Mouse (Mus musculus) forebrain, embryonic 14.5 days (tissue): ENCODE measurements around the gene Shc1. TPM values are rescaled to one million over a fixed set of nuclear protein-coding genes. Genes with fewer than 3 reads are reported as not detected.
A peak's percentile ranks its signal among the peaks of the same experiment; 100 is the strongest.
"Not testable (repeated sequence)": the region's sequence is repeated elsewhere in the genome, so short reads cannot be mapped to it uniquely, and the experiment has no call there.

ENCODE experiments used
- ATAC-seq: fragments of 200-750 bp; cut with Nextera tagmentation; 2 replicates; pipeline ENCODE4 v1.8.0; 2017; ENCODE audit warnings: mild to moderate bottlenecking, moderate library complexity
- DNase-seq: peaks from one replicate; pipeline ENCODE4 v3.0.0-alpha.2; 2015; ENCODE audit warnings: low spot score
- H3K27ac ChIP-seq: fragments of 300-500 bp; sonication (generic); 2 replicates; pipeline ENCODE4 v1.5.1; 2014; ENCODE audit warnings: low read depth, mild to moderate bottlenecking, control low read depth, low read length, moderate library complexity
- H3K27me3 ChIP-seq: fragments of 300-500 bp; sonication (generic); replicated peaks from 2 replicates; pipeline ENCODE4 v1.6.1; 2014; ENCODE audit warnings: low read length, control low read depth, mixed read lengths; ENCODE audit not compliant: control insufficient read depth, insufficient read depth
- H3K36me3 ChIP-seq: fragments of 300-500 bp; sonication (generic); 2 replicates; pipeline ENCODE4 v1.6.1; 2014; ENCODE audit warnings: low read length, control low read depth; ENCODE audit not compliant: control insufficient read depth, insufficient read depth
- H3K4me1 ChIP-seq: fragments of 300-500 bp; sonication (generic); 2 replicates; pipeline ENCODE4 v1.6.1; 2014; ENCODE audit warnings: antibody characterized with exemption, low read length, control low read depth; ENCODE audit not compliant: control insufficient read depth, insufficient read depth
- H3K4me2 ChIP-seq: fragments of 300-500 bp; sonication (generic); 2 replicates; pipeline ENCODE4 v1.6.1; 2014; ENCODE audit warnings: mild to moderate bottlenecking, control low read depth, low read length
- H3K4me3 ChIP-seq: fragments of 300-500 bp; sonication (generic); 2 replicates; pipeline ENCODE4 v1.5.1; 2014; ENCODE audit warnings: low read depth, low read length, control low read depth
- H3K9ac ChIP-seq: fragments of 300-500 bp; sonication (generic); 2 replicates; pipeline ENCODE4 v1.6.1; 2014; ENCODE audit warnings: mild to moderate bottlenecking, low read length, control low read depth, moderate library complexity
- H3K9me3 ChIP-seq: fragments of 300-500 bp; sonication (generic); replicated peaks from 2 replicates; pipeline ENCODE4 v1.6.1; 2016; ENCODE audit warnings: low read length, control low read depth, mixed read lengths; ENCODE audit not compliant: control insufficient read depth
- WGBS: fragments of 180-500 bp; shearing (Covaris S2); extraction: QIAGEN DNeasy Blood & Tissue Kit; methylation state at CpG from one replicate; pipeline ENCODE4 v1.1.7; 2014; 5-methylcytosine and 5-hydroxymethylcytosine counted together
- polyA plus RNA-seq: library from polyadenylated mRNA; unstranded; fragments of >200 nt; fragmentation: Nextera tagmentation; extraction: Ambion mirVana; gene quantifications from 2 replicates; pipeline ENCODE4 v1.2.1, GENCODE M21; 2014

Gene Shc1
- polyA plus RNA-seq, 1 experiment from 2014 or later = 9.9 TPM

DNA sequence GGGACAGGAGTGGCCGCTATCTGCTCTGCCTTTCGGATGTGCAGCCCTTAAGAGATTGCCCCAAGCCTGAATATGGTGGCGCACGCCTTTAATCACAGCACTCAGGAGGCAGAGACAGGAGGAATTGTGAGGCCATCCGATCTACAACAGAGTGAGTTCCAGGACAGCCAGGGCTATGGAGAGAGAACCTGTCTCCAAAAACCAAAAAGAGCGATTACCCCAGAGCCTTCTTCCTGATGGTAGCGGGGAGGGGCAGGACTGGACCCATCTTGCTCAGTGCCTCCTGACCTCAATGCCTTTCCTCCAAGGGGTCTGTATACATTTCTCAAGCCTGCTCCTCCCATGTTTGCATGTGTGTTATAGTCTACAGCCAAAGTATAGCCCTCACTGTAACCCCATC, 10.8 kb downstream of the Shc1 start:
- not testable (repeated sequence) for H3K9me3 ChIP-seq, H3K4me2 ChIP-seq, ATAC-seq, H3K4me1 ChIP-seq, DNase-seq, H3K4me3 ChIP-seq, H3K9ac ChIP-seq, H3K27me3 ChIP-seq, H3K27ac ChIP-seq
- WGBS = 93% methylated on average over 7 of the region's 7 CpGs
- peaks cover 35% of the 10 kb centered on the region for H3K36me3 ChIP-seq

DNA sequence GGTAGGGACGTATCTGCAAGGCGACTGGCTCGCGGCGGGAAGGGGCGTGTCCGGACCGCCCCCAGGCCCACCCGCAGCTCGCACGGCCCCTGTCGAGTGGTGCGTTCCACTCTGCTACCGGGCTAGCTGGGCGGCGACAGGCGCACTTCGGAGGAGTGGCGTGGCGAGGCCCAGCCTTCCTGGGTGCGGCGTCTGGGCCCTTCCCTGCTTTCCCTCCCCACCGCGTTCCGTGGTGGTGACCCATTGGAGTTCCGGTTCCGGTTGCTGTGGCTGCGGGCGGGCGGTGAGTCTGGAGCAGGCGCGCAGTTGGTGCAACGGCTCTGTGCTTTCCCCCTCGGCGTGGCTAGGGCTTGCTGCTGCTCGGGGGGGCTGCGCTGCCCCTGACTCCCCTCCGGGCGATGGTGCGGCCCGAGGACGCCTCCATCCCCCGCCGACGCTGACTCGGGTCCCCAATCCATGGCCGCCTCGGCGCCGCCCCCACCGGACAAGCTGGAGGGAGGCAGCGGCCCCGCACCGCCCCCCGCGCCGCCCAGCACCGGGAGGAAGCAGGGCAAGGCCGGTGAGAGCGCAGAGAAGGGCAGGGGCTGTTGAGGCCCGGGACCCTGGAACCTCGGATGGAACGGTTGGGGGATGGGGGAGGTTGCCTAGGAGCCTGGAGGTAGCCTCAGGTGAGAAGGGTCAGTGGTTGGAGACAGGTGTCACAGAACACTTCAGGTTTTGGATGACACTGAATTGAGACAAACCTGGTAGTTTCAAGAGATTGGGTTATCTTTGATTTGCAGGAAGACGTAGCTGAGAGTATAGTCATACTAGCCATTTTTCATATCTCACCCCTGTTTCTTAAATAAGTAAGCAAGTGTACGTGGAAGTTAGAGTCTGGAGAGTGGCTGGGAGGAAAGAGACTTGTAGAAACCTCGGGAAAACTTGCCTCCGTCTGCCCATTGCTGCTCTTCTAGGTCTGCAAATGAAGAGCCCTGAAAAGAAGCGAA, 12.2 kb downstream of the Shc1 start, which contains the start of gene Pygo2:
TSS of gene Pygo2 (plus strand) at position 44 of the 989 bp plus-strand sequence.
- Histone ChIP-seq H3K9ac (peak within 1 kb of the TSS; percentile 98), H3K4me2 (peak within 1 kb of the TSS; percentile 84), H3K36me3 (peaks cover 40% of the 10 kb centered on the region), H3K9me3 (no peaks in the 10 kb centered on the region), H3K4me3 (peak within 1 kb of the TSS; percentile 95), H3K27ac (peak within 1 kb of the TSS; percentile 86), H3K4me1 (peaks cover 10% of the 10 kb centered on the region), H3K27me3 (no peaks in the 10 kb centered on the region)
- 2% methylated on average over 66 of the region's 68 CpGs for WGBS
- ATAC-seq (peak; percentile 99), DNase-seq (peak; percentile 97)

DNA sequence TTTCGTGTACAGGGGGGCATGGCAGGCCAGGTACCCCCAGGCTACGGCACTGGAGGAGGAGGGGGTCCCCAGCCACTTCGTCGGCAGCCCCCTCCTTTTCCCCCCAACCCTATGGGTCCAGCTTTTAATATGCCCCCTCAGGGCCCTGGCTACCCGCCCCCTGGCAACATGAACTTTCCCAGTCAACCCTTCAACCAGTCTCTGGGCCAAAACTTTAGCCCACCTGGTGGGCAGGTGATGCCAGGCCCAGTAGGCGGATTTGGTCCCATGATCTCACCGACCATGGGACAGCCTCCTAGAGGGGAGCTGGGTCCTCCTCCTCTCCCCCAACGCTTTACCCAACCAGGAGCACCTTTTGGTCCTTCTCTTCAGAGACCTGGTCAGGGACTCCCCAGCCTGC, 14.4 kb downstream of the Shc1 start:
- Histone ChIP-seq H3K27me3 (no peaks in the 10 kb centered on the region), H3K4me3 (no peak overlapping the region), H3K4me1 (peaks cover 13% of the 10 kb centered on the region), H3K36me3 (peaks cover 34% of the 10 kb centered on the region), H3K9ac (no peak overlapping the region), H3K27ac (no peak overlapping the region), H3K4me2 (no peak overlapping the region), H3K9me3 (no peaks in the 10 kb centered on the region)
- WGBS = 93% methylated on average over 8 of the region's 8 CpGs
- DNase-seq (no peak), ATAC-seq (no peak)

DNA sequence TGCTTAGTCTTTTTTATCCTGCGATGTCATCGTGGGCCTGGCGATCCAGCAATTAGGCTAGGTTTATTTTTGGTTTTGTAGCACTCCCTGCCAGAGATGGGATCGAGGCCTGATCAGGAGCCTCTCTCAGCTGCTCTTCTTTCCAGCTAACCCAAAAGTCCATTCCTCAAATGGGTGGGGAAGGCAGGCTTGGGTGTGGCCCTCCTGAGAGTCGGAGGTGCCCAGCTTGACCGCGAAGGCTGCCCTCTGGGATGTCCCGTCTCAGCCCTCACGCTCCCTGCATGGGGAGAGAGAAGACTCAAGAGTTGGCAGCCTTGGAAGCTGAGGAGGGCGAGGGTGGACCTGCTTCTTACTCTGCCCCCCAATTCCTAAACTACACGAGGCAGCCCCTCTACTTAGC, 16.3 kb downstream of the Shc1 start:
- DNase-seq (no peak), ATAC-seq (no peak)
- Histone ChIP-seq H3K4me2 (no peak overlapping the region), H3K27me3 (no peaks in the 10 kb centered on the region), H3K9ac (no peak overlapping the region), H3K4me3 (no peak overlapping the region), H3K9me3 (no peaks in the 10 kb centered on the region), H3K36me3 (peaks cover 34% of the 10 kb centered on the region), H3K27ac (no peak overlapping the region), H3K4me1 (peaks cover 13% of the 10 kb centered on the region)
- WGBS = 73% methylated on average over 11 of the region's 11 CpGs

DNA sequence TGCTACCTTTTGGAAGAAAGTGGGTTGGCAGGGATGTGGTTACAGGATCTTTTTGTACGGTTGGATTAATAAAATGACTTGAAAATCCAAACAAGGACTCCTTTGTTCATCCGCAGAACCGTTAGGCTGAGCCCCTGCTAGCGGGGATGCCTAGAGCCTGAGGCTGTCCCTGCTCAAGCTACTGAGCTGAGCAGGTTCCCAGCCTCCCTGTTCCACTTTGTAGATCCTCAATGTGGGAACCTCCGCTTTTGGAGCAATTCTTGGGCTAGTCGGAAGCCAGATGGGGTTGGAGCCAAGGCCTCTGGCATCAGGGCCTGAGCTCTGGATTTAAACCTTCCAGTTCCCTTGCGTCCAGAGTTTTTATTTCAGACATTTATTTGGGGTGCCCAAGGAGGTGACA, 16.8 kb downstream of the Shc1 start:
- no peak overlapping the region for H3K4me3 ChIP-seq
- WGBS = 40% methylated on average over 7 of the region's 7 CpGs
- H3K9ac ChIP-seq = no peak overlapping the region
- H3K27me3 ChIP-seq = no peaks in the 10 kb centered on the region
- no peak for ATAC-seq
- DNase-seq = peak; percentile 19
- H3K4me1 ChIP-seq = peaks cover 13% of the 10 kb centered on the region
- no peak overlapping the region for H3K4me2 ChIP-seq
- no peak overlapping the region for H3K27ac ChIP-seq
- peaks cover 34% of the 10 kb centered on the region for H3K36me3 ChIP-seq
- H3K9me3 ChIP-seq = no peaks in the 10 kb centered on the region

DNA sequence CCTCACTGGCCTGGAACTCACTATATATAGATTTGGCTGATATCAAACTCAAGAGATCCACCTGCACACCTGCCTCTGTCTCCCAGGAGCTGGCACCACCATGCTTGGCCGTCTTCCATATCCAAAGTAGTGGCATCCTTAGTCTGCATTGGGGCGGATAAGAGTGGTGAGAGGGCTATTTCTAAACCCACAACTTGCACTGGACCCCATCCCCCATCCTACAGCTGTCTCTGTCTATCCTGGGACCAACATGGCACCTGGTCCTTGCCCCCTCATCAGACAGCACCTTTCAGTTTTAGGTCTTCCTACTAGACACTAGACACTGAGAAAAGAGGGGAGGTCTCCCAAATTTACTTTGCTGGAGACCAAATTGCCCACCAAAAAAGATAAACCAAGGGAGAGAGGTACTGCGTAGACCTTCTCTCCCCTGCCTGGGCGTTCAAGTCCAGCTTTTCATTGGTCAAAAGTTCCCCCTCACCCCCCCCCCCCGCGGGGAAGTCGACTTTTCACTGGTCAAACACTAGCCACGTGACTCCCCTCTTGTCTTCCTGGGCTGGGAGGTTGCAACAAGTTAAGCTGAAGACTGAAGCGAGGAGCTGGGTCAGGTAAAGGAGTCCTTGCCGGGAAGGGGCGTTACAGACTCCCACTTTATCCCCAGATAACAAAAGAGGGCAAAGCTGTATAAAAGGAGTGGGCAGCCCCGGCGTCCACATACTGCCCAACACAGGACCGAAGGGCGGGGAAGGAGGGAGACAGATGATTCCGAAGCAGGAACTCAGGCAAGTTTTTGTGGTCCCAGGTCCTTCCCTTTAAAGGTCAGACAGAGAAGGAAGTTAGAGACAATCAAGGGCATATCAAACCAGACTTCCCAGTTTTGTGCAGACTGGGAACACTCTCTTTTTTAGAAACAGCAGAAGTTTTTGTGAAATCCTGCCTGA, 18.2 kb downstream of the Shc1 start, which contains the start of gene Pbxip1:
TSS of gene Pbxip1 (plus strand) at position 531 of the 938 bp plus-strand sequence.
- H3K36me3 ChIP-seq = peaks cover 34% of the 10 kb centered on the region
- ATAC-seq (peak; percentile 59), DNase-seq (peak; percentile 67)
- no peak within 1 kb of the TSS for H3K27ac ChIP-seq
- no peaks in the 10 kb centered on the region for H3K27me3 ChIP-seq
- H3K9ac ChIP-seq = peak within 1 kb of the TSS; percentile 30
- peaks cover 6% of the 10 kb centered on the region for H3K4me1 ChIP-seq
- WGBS = 5% methylated on average over 16 of the region's 16 CpGs
- H3K4me2 ChIP-seq = peak within 1 kb of the TSS; percentile 52
- H3K9me3 ChIP-seq = no peaks in the 10 kb centered on the region
- peak within 1 kb of the TSS; percentile 26 for H3K4me3 ChIP-seq

DNA sequence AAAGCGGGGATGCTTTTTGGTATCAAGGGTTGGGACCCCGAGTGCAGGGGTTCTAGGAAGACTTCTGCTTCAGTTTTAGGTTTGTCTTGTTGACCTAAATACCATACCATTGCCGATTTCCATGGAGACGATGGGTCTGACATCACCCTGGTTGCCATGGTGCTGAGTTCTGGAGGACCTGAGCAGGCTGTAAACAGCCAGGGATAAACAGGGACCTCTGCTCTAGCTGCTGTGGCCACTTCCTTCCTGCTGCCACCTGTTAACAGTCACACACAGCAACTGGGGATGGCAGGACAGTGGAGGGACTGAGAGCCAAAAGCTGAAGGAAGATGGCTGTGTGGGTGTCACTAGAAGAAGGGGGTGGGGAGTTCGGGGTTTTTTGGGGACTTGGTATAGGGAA, 19.0 kb downstream of the Shc1 start:
- Histone ChIP-seq H3K9me3 (no peaks in the 10 kb centered on the region), H3K27me3 (no peaks in the 10 kb centered on the region), H3K4me3 (peak overlapping the region; percentile 26; the same call in 1 of the 2 replicates), H3K9ac (peak overlapping the region; percentile 30), H3K4me2 (peak overlapping the region; percentile 52), H3K27ac (no peak overlapping the region), H3K36me3 (peaks cover 29% of the 10 kb centered on the region), H3K4me1 (peaks cover 3% of the 10 kb centered on the region; the same call in 1 of the 2 replicates)
- ATAC-seq (peak; percentile 66), DNase-seq (peak; percentile 31)
- WGBS = 18% methylated on average over 5 of the region's 5 CpGs

DNA sequence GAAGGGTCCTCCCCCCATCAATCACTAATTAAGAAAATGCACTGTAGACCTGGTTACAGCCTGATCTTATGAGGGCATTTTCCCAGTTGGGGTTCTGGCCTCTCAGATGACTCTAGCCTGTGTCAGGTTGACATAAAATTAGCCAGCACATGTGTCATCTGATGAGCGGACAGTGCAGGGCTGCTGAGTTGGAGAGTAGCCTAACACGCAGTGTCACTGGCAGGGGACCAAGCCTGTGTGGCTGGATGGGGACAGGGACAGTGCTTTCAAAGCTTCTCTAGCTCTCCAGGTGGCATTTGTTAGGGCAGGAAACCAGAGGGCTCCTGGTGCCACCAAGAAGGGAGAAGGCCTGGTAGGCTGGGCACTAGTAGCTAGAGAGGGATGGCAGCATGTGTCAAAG, 22.4 kb downstream of the Shc1 start:
- no peak overlapping the region for H3K4me2 ChIP-seq
- no peaks in the 10 kb centered on the region for H3K36me3 ChIP-seq
- no peak for ATAC-seq
- H3K4me1 ChIP-seq = peaks cover 3% of the 10 kb centered on the region; the same call in 1 of the 2 replicates
- H3K9ac ChIP-seq = no peak overlapping the region
- DNase-seq = no peak
- no peak overlapping the region for H3K27ac ChIP-seq
- H3K9me3 ChIP-seq = no peaks in the 10 kb centered on the region
- H3K4me3 ChIP-seq = no peak overlapping the region
- no peaks in the 10 kb centered on the region for H3K27me3 ChIP-seq
- WGBS = 93% methylated on average over 2 of the region's 2 CpGs
